Mouse (Mus musculus) spleen, postnatal 0 days (tissue): ENCODE data around the gene Hdc. TPM values are rescaled to one million over a fixed set of nuclear protein-coding genes. Genes with fewer than 3 reads are reported as not detected.

ENCODE experiments used
- polyA plus RNA-seq: library from polyadenylated mRNA; unstranded; fragments of >200 nt; fragmentation: Nextera tagmentation; extraction: Ambion mirVana; gene quantifications from 2 replicates; pipeline ENCODE4 v1.2.1, GENCODE M21; 2015

Gene Hdc
- polyA plus RNA-seq = 43.7 and 79.1 TPM in 2 replicates

DNA sequence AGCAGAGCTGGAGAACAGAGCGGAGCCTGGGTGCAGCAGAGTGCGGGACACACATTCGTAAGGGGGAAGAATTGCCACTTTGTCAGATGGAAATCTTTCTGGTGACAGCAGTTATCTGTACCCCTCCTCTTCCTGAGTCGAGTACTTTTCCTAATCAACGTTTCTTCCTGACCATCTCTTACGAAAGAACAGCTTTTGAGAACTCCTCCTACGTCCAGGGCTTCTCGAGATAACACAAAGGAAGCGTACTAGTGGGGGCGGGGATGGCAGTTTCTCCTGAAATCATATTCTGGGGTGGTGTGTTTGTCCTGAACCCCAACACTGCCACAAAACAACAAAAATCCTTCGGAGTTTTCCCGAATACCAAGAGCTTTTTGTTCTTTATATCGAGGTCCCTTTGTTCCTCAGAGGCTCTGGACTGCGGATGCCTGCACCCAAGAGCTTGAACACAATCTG, at the start of gene Hdc:
Gene Hdc, minus strand, starts transcription at position 51 of the 456 bp plus-strand sequence.

DNA sequence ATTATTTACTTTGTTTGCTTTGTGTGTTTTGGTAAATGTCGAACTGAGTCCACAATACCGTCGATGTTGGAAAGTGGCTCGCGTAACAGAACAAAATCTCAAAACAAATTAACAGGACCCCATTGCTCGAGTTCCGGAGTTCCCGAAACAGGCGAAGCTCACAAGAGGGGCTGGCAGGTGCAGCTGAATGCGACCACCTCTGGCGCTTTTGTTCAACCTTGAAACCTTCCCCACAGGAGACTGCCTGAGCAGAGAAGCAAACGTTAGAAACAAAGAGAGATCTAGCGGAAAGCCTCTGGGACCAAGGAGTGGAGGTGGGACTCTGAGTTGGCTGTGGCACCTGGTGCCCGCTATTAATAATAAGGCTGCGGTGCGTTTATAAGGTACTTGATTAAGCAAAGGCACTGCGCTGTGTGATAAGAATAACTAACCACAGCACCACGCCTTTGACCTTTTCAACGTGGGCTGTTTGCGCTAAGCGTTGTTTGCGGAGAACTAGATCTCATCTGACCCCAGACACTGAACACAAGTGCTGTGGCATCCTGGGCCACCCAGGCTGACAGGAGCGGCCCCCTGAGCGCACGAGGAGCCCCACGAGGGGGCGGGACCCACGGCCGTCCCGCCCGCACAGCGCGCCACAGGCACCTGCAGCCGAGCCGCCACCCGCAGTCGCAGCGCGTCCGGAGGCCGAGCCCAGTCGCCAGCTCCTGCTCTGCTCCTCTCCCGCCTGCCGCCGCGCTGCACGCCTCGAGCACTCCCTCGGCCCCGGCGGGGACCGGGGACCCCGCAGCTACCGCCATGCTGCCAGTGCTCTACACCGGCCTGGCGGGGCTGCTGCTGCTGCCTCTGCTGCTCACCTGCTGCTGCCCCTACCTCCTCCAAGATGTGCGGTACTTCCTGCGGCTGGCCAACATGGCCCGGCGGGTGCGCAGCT, 66.5 kb downstream of the Hdc start, which contains the start of gene Slc27a2:
Gene Slc27a2, plus strand, starts transcription at position 51 of the 934 bp plus-strand sequence.

Other genes starting within 250 kb of the Hdc start
- gene Atp8b4, start 118.6 kb downstream of the Hdc start, polyA plus RNA-seq = 11.9 and 15.2 TPM in 2 replicates
- gene Slc27a2, start 66.9 kb downstream of the Hdc start, polyA plus RNA-seq = 0.34 and 0.35 TPM in 2 replicates
- gene Gabpb1, start 57.0 kb upstream of the Hdc start, polyA plus RNA-seq = 24.8 and 26.1 TPM in 2 replicates
- gene Usp8, start 88.0 kb upstream of the Hdc start, polyA plus RNA-seq = 16.8 and 18.1 TPM in 2 replicates
- gene Usp50, start 164.2 kb upstream of the Hdc start, polyA plus RNA-seq = 2.0 and 2.6 TPM in 2 replicates